Mouse (Mus musculus): Measurements from ENCODE around the gene Uqcc1. TPM values are rescaled to one million over a fixed set of nuclear protein-coding genes. Genes with fewer than 3 reads are reported as not detected.

The Uqcc1 gene
- polyA plus RNA-seq, 1 experiment from 2014 or later = 116 TPM

Other genes starting within 250 kb of the Uqcc1 start
- gene Trpc4ap, start 237.9 kb downstream of the Uqcc1 start, polyA plus RNA-seq (2014; fragmentation: Nextera tagmentation; extraction: Ambion mirVana) = 94.3 and 108 TPM in 2 replicates
- gene Edem2, start 200.8 kb downstream of the Uqcc1 start, polyA plus RNA-seq (2014; fragmentation: Nextera tagmentation; extraction: Ambion mirVana) = 25.4 and 28.7 TPM in 2 replicates
- gene Gm17581, start 194.4 kb downstream of the Uqcc1 start, polyA plus RNA-seq (2014; fragmentation: Nextera tagmentation; extraction: Ambion mirVana) = not detected in 2 replicates
- gene Procr, start 179.2 kb downstream of the Uqcc1 start, polyA plus RNA-seq (2014; fragmentation: Nextera tagmentation; extraction: Ambion mirVana) = 6.7 and 8.0 TPM in 2 replicates
- gene Mmp24, start 155.0 kb downstream of the Uqcc1 start, polyA plus RNA-seq (2014; fragmentation: Nextera tagmentation; extraction: Ambion mirVana) = not detected in 2 replicates
- 9.3 and 10.3 TPM in 2 replicates for gene BC029722, start 110.9 kb downstream of the Uqcc1 start, polyA plus RNA-seq (2014; fragmentation: Nextera tagmentation; extraction: Ambion mirVana)
- gene Eif6, start 103.4 kb downstream of the Uqcc1 start, polyA plus RNA-seq (2014; fragmentation: Nextera tagmentation; extraction: Ambion mirVana) = 115 and 130 TPM in 2 replicates
- 0.07 and 0.16 TPM in 2 replicates for gene Fam83c, start 95.5 kb downstream of the Uqcc1 start, polyA plus RNA-seq (2014; fragmentation: Nextera tagmentation; extraction: Ambion mirVana)
- not detected in 2 replicates for gene Gm15557, start 10.4 kb upstream of the Uqcc1 start, polyA plus RNA-seq (2014; fragmentation: Nextera tagmentation; extraction: Ambion mirVana)
- gene Gdf5, start 15.1 kb upstream of the Uqcc1 start, polyA plus RNA-seq (2014; fragmentation: Nextera tagmentation; extraction: Ambion mirVana) = 0.27 and 0.44 TPM in 2 replicates
- 6.9 and 7.2 TPM in 2 replicates for gene Cep250, start 26.1 kb upstream of the Uqcc1 start, polyA plus RNA-seq (2014; fragmentation: Nextera tagmentation; extraction: Ambion mirVana)
- 0.47 and 1.7 TPM in 2 replicates for gene 6430550D23Rik, start 77.7 kb upstream of the Uqcc1 start, polyA plus RNA-seq (2014; fragmentation: Nextera tagmentation; extraction: Ambion mirVana)
- 169 and 188 TPM in 2 replicates for gene Ergic3, start 77.7 kb upstream of the Uqcc1 start, polyA plus RNA-seq (2014; fragmentation: Nextera tagmentation; extraction: Ambion mirVana)
- gene Fer1l4, start 122.6 kb upstream of the Uqcc1 start, polyA plus RNA-seq (2014; fragmentation: Nextera tagmentation; extraction: Ambion mirVana) = not detected in 2 replicates
- 1.8 and 2.3 TPM in 2 replicates for gene Spag4, start 134.9 kb upstream of the Uqcc1 start, polyA plus RNA-seq (2014; fragmentation: Nextera tagmentation; extraction: Ambion mirVana)
- gene Cpne1, start 181.7 kb upstream of the Uqcc1 start, polyA plus RNA-seq (2014; fragmentation: Nextera tagmentation; extraction: Ambion mirVana) = 21.8 and 22.1 TPM in 2 replicates
- gene Rbm12, start 181.7 kb upstream of the Uqcc1 start, polyA plus RNA-seq (2014; fragmentation: Nextera tagmentation; extraction: Ambion mirVana) = 20.6 and 21.2 TPM in 2 replicates
- 7.6 and 9.4 TPM in 2 replicates for gene Gm28036, start 196.8 kb upstream of the Uqcc1 start, polyA plus RNA-seq (2014; fragmentation: Nextera tagmentation; extraction: Ambion mirVana)
- gene Romo1, start 213.7 kb upstream of the Uqcc1 start, polyA plus RNA-seq (2014; fragmentation: Nextera tagmentation; extraction: Ambion mirVana) = 463 and 501 TPM in 2 replicates
- 63.8 and 64.8 TPM in 2 replicates for gene Nfs1, start 213.9 kb upstream of the Uqcc1 start, polyA plus RNA-seq (2014; fragmentation: Nextera tagmentation; extraction: Ambion mirVana)
- 407 and 423 TPM in 2 replicates for gene Rbm39, start 249.9 kb upstream of the Uqcc1 start, polyA plus RNA-seq (2014; fragmentation: Nextera tagmentation; extraction: Ambion mirVana)

Data from heart, embryonic 14.5 days (tissue).